Mouse (Mus musculus) small intestine, adult 2 months (tissue): Measurements from ENCODE around the gene Cux2. TPM values are rescaled to one million over a fixed set of nuclear protein-coding genes. Genes with fewer than 3 reads are reported as not detected.

Experiments used
- H3K27ac ChIP-seq: fragments of 200-500 bp; 2 replicates; pipeline ENCODE4 v1.5.1; 2012; ENCODE audit warnings: low read depth, low read length, control low read depth, inconsistent platforms; ENCODE audit not compliant: insufficient read depth
- H3K27me3 ChIP-seq: fragments of 200-500 bp; 2 replicates; pipeline ENCODE4 v1.6.1; 2012; ENCODE audit warnings: mild to moderate bottlenecking, moderate library complexity, low read length, inconsistent platforms; ENCODE audit not compliant: control insufficient read depth, insufficient read depth
- H3K36me3 ChIP-seq: fragments of 200-500 bp; 2 replicates; pipeline ENCODE4 v1.6.1; 2012; ENCODE audit warnings: mild to moderate bottlenecking, low read length, control low read depth, inconsistent platforms; ENCODE audit not compliant: control insufficient read depth, insufficient read depth
- H3K4me1 ChIP-seq: fragments of 200-500 bp; 2 replicates; pipeline ENCODE4 v1.6.1; 2012; ENCODE audit warnings: low read length, inconsistent platforms, mixed read lengths; ENCODE audit not compliant: control insufficient read depth, insufficient read depth, insufficient read length
- H3K4me3 ChIP-seq: fragments of 200-500 bp; 2 replicates; pipeline ENCODE4 v1.5.1; 2012; ENCODE audit warnings: low read depth, mild to moderate bottlenecking, control low read depth, inconsistent platforms, low read length, moderate library complexity
- CTCF ChIP-seq: fragments of 200-500 bp; IDR thresholded peaks from 2 replicates; pipeline ENCODE4 v1.5.1; 2012; ENCODE audit warnings: low read depth, mild to moderate bottlenecking, control low read depth, inconsistent platforms, low read length, moderate library complexity, mixed read lengths; ENCODE audit not compliant: insufficient replicate concordance, insufficient read length; ENCODE audit errors: extremely low read depth
- POLR2A ChIP-seq: fragments of 200-500 bp; IDR thresholded peaks from 2 replicates; pipeline ENCODE4 v1.6.1; 2012; ENCODE audit warnings: low read depth, mild to moderate bottlenecking, control low read depth, inconsistent platforms, low read length, moderate library complexity
- WGBS: fragments of 180-500 bp; shearing (Covaris S2); methylation state at CpG from one replicate; pipeline ENCODE4 v1.1.7; 2018; 5-methylcytosine and 5-hydroxymethylcytosine counted together
- polyA plus RNA-seq: library from polyadenylated mRNA; depleted of rRNA; stranded (reverse); fragments of >200 nt; gene quantifications from 2 replicates; pipeline ENCODE4 v1.2.3, GENCODE M21; 2012

Cux2 gene
- polyA plus RNA-seq, 1 experiment: 2.6 TPM

GRCm38 (mm10) chr5:121845361-121845760, 204.5 kb downstream of the Cux2 start:
- Histone ChIP-seq H3K27ac (no peak overlapping the region), H3K4me1 (peaks cover 8% of the 10 kb centered on the region; the same call in 1 of the 2 replicates), H3K36me3 (no peaks in the 10 kb centered on the region), H3K4me3 (no peak overlapping the region), H3K27me3 (no peaks in the 10 kb centered on the region)
- WGBS: 47% methylated on average over 4 of the region's 4 CpGs
- TF ChIP-seq POLR2A (no peak), CTCF (no peak)

- Histone ChIP-seq H3K27me3 (no peaks in the 10 kb centered on the region), H3K4me3 (peak overlapping the region; percentile 67), H3K36me3 (no peaks in the 10 kb centered on the region), H3K4me1 (peaks cover 11% of the 10 kb centered on the region; the same call in 1 of the 2 replicates), H3K27ac (no peak overlapping the region)
- TF ChIP-seq CTCF (no peak), POLR2A (no peak)
- WGBS: 16% methylated on average over 17 of the region's 17 CpGs
Measured at GRCm38 (mm10) chr5:121843138-121843905, 206.6 kb downstream of the Cux2 start.

GRCm38 (mm10) chr5:121842665-121843118, 207.2 kb downstream of the Cux2 start:
- Histone ChIP-seq H3K27ac (0 out of 2 replicates have a peak overlapping the region, but pooled peaks have one; percentile 14), H3K4me3 (peak overlapping the region; percentile 67), H3K4me1 (peaks cover 11% of the 10 kb centered on the region; the same call in 1 of the 2 replicates), H3K36me3 (no peaks in the 10 kb centered on the region), H3K27me3 (no peaks in the 10 kb centered on the region)
- no peak for TF ChIP-seq POLR2A
- peak; percentile 92 for TF ChIP-seq CTCF
- under 1% methylated on average over 33 of the region's 33 CpGs for WGBS

GRCm38 (mm10) chr5:121841973-121842372, 207.9 kb downstream of the Cux2 start:
- no peak overlapping the region for H3K4me3 ChIP-seq
- WGBS: 40% methylated on average over 10 of the region's 10 CpGs
- H3K27ac ChIP-seq: no peak overlapping the region
- no peaks in the 10 kb centered on the region for H3K27me3 ChIP-seq
- H3K4me1 ChIP-seq: peaks cover 11% of the 10 kb centered on the region
- no peaks in the 10 kb centered on the region for H3K36me3 ChIP-seq
- TF ChIP-seq CTCF: no peak
- TF ChIP-seq POLR2A: no peak

GRCm38 (mm10) chr5:121841516-121841915, 208.4 kb downstream of the Cux2 start:
- TF ChIP-seq POLR2A (no peak), CTCF (no peak)
- Histone ChIP-seq H3K36me3 (no peaks in the 10 kb centered on the region), H3K4me1 (peaks cover 11% of the 10 kb centered on the region), H3K4me3 (no peak overlapping the region), H3K27me3 (no peaks in the 10 kb centered on the region), H3K27ac (no peak overlapping the region)
- 88% methylated on average over 9 of the region's 9 CpGs for WGBS

GRCm38 (mm10) chr5:121839128-121839473, 210.8 kb downstream of the Cux2 start:
- peak overlapping the region; percentile 91 for H3K27ac ChIP-seq

GRCm38 (mm10) chr5:121838341-121839127, 211.4 kb downstream of the Cux2 start:
- Histone ChIP-seq H3K27me3 (no peaks in the 10 kb centered on the region), H3K36me3 (no peaks in the 10 kb centered on the region), H3K27ac (peak overlapping the region; percentile 91), H3K4me3 (peak overlapping the region; percentile 94), H3K4me1 (peaks cover 32% of the 10 kb centered on the region)
- WGBS: under 1% methylated on average over 46 of the region's 46 CpGs
- TF ChIP-seq CTCF (no peak), POLR2A (peak; percentile 32; the same call in 1 of the 2 replicates)

More at GRCm38 (mm10) chr5:121839128-121839473, 210.8 kb downstream of the Cux2 start:
- no peaks in the 10 kb centered on the region for H3K36me3 ChIP-seq
- peaks cover 27% of the 10 kb centered on the region for H3K4me1 ChIP-seq
- peak overlapping the region; percentile 94 for H3K4me3 ChIP-seq
- TF ChIP-seq CTCF (no peak), POLR2A (no peak)
- 6% methylated on average over 7 of the region's 7 CpGs for WGBS
- no peaks in the 10 kb centered on the region for H3K27me3 ChIP-seq
